Mouse (Mus musculus) C2C12 (cell line): ENCODE measurements at regions not wholly inside any gene's neighbourhood (a gene's known extent, or its start where the extent isn't known, plus 50 kb on each side); places are given as distances from the start of the nearest gene placed in this dataset.
A peak's percentile ranks its signal among the peaks of the same experiment; 100 is the strongest.

Experiments
- H3K27me3 ChIP-seq: one replicate; pipeline ENCODE4 v1.6.1; 2011; ENCODE audit not compliant: control insufficient read depth, insufficient read depth, insufficient read length
- H3K36me3 ChIP-seq: one replicate; pipeline ENCODE4 v1.6.1; 2011; ENCODE audit not compliant: control insufficient read depth, insufficient read depth
- H3K4me3 ChIP-seq: one replicate; pipeline ENCODE4 v1.5.1; 2011; ENCODE audit warnings: mild to moderate bottlenecking, control low read depth; ENCODE audit not compliant: poor library complexity, insufficient read depth, severe bottlenecking
- H3K79me2 ChIP-seq: one replicate; pipeline ENCODE4 v1.6.1; 2011; ENCODE audit not compliant: control insufficient read depth, insufficient read depth
- H3K79me3 ChIP-seq: one replicate; pipeline ENCODE4 v1.6.1; 2011; ENCODE audit warnings: low read depth, control low read depth
- H3ac ChIP-seq: one replicate; pipeline ENCODE3; 2011; ENCODE audit warnings: low read depth; ENCODE audit not compliant: control insufficient read depth, insufficient read length
- CEBPB ChIP-seq: IDR thresholded peaks from one replicate; pipeline ENCODE4 v1.6.1; 2011; ENCODE audit warnings: low read depth, mild to moderate bottlenecking, control low read depth, moderate library complexity
- CTCF ChIP-seq: IDR thresholded peaks from one replicate; pipeline ENCODE4 v1.5.1; 2011; ENCODE audit not compliant: control insufficient read depth, insufficient read depth, insufficient read length
- FOSL1 ChIP-seq: IDR thresholded peaks from one replicate; pipeline ENCODE4 v1.8.0; 2011; ENCODE audit warnings: mild to moderate bottlenecking, low read length; ENCODE audit not compliant: poor library complexity, insufficient read depth, severe bottlenecking
- MAX ChIP-seq: IDR thresholded peaks from one replicate; pipeline ENCODE4 v1.6.1; 2011; ENCODE audit warnings: mild to moderate bottlenecking, control low read depth
- MYOD1 ChIP-seq: IDR thresholded peaks from one replicate; pipeline ENCODE4 v1.6.1; 2011; ENCODE audit warnings: low read depth; ENCODE audit not compliant: control insufficient read depth, insufficient read length
- MYOG ChIP-seq: IDR thresholded peaks from one replicate; pipeline ENCODE4 v1.6.1; 2011; ENCODE audit not compliant: control insufficient read depth, insufficient read length; ENCODE audit errors: extremely low read depth
- USF1 ChIP-seq: IDR thresholded peaks from one replicate; pipeline ENCODE4 v1.6.1; 2011; ENCODE audit warnings: low read depth, mild to moderate bottlenecking, control low read depth, moderate library complexity

- H3K27me3 ChIP-seq = no peaks in the 10 kb centered on the region
- H3K36me3 ChIP-seq = no peaks in the 10 kb centered on the region
- H3ac ChIP-seq = no peak overlapping the region
- H3K79me3 ChIP-seq = no peaks in the 10 kb centered on the region
- TF ChIP-seq CEBPB = no peak
- no peak for TF ChIP-seq CTCF
- TF ChIP-seq FOSL1 = no peak
- TF ChIP-seq USF1 = no peak
- TF ChIP-seq MYOG = no peak
- no peak for TF ChIP-seq MAX
- TF ChIP-seq MYOD1 = no peak
- H3K79me2 ChIP-seq = no peaks in the 10 kb centered on the region
- H3K4me3 ChIP-seq = no peak overlapping the region
Measured at GRCm38 (mm10) chr5:4498425-4498824, 259.4 kb downstream of the Fzd1 start.

- Histone ChIP-seq H3K36me3 (no peaks in the 10 kb centered on the region), H3ac (no peak overlapping the region), H3K79me2 (no peaks in the 10 kb centered on the region), H3K27me3 (no peaks in the 10 kb centered on the region), H3K4me3 (no peak overlapping the region), H3K79me3 (no peaks in the 10 kb centered on the region)
- no peak for TF ChIP-seq FOSL1
- peak; percentile 15 for TF ChIP-seq CEBPB
- no peak for TF ChIP-seq MYOG
Measured at GRCm38 (mm10) chr5:4496907-4497200, 261.0 kb downstream of the Fzd1 start.

GRCm38 (mm10) chr5:4496132-4496906 lies 261.5 kb downstream of the Fzd1 start:
- Histone ChIP-seq H3K79me2 (no peaks in the 10 kb centered on the region), H3K27me3 (no peaks in the 10 kb centered on the region), H3K79me3 (no peaks in the 10 kb centered on the region), H3K36me3 (no peaks in the 10 kb centered on the region), H3K4me3 (no peak overlapping the region), H3ac (peak overlapping the region; percentile 20)
- no peak for TF ChIP-seq CTCF
- TF ChIP-seq MAX = no peak
- no peak for TF ChIP-seq MYOD1
- TF ChIP-seq USF1 = no peak
- TF ChIP-seq CEBPB = no peak
- no peak for TF ChIP-seq FOSL1
- no peak for TF ChIP-seq MYOG

- no peak overlapping the region for H3K4me3 ChIP-seq
- no peaks in the 10 kb centered on the region for H3K36me3 ChIP-seq
- H3K79me2 ChIP-seq = no peaks in the 10 kb centered on the region
- TF ChIP-seq CEBPB = no peak
- no peak for TF ChIP-seq CTCF
- TF ChIP-seq FOSL1 = no peak
- no peak for TF ChIP-seq MAX
- no peak for TF ChIP-seq MYOG
- TF ChIP-seq MYOD1 = no peak
- TF ChIP-seq USF1 = no peak
- H3ac ChIP-seq = no peak overlapping the region
- no peaks in the 10 kb centered on the region for H3K27me3 ChIP-seq
- no peaks in the 10 kb centered on the region for H3K79me3 ChIP-seq
Measured at GRCm38 (mm10) chr5:4495482-4495881, 262.4 kb downstream of the Fzd1 start.

- TF ChIP-seq CTCF = no peak
- no peak for TF ChIP-seq USF1
- no peak for TF ChIP-seq MYOD1
- no peak for TF ChIP-seq FOSL1
- no peak for TF ChIP-seq MAX
- no peak for TF ChIP-seq MYOG
- TF ChIP-seq CEBPB = no peak
- Histone ChIP-seq H3K79me2 (no peaks in the 10 kb centered on the region), H3K36me3 (no peaks in the 10 kb centered on the region), H3K27me3 (no peaks in the 10 kb centered on the region), H3ac (no peak overlapping the region), H3K79me3 (no peaks in the 10 kb centered on the region), H3K4me3 (no peak overlapping the region)
Measured at GRCm38 (mm10) chr5:4486391-4487132, 271.3 kb downstream of the Fzd1 start.
